30 mouse cellular contexts compared by ENCODE assay signal in genomic region chr3:105061496-105061895, GRCm38 (mm10). TPM values are rescaled to one million over a fixed set of nuclear protein-coding genes. Genes with fewer than 3 reads are reported as not detected.
DNase-seq lines count a peak whose midpoint lies in the region; ATAC-seq lines count a peak whose summit lies in the region.
"Had no signal": no experiment of that assay in that cellular context is flagged by ENCODE, and none has a peak within 500 bp of the region (broad histone marks: within the 10 kb centered on the region; RNA-seq: fewer than 3 reads in every experiment).

No protein-coding gene starts in this region.

- 61% methylated on average over 3 of the region's 3 CpGs for WGBS in limb, embryonic 13.5 days

- H3K27ac ChIP-seq in limb, embryonic 13.5 days = peak overlapping the region; percentile 44; the same call in 1 of the 2 replicates
- H3K27ac ChIP-seq: embryonic facial prominence, embryonic 13.5 days; forebrain, embryonic 12.5 days; hindbrain, embryonic 12.5 days had no signal

- ATAC-seq in limb, embryonic 13.5 days (ENCODE audit: low FRiP score, low read depth) = no peak
- ATAC-seq: CD4-positive, CD25-positive, alpha-beta regulatory T cell, adult 4 months; forebrain, embryonic 16.5 days; hindbrain, embryonic 16.5 days; inflammation-experienced regulatory T-cells, adult 6 months had no signal

- no peaks in the 10 kb centered on the region for H3K36me3 ChIP-seq in limb, embryonic 13.5 days
- H3K36me3 ChIP-seq: embryonic facial prominence, embryonic 13.5 days; forebrain, embryonic 12.5 days; G1E; heart, embryonic 12.5 days; hindbrain, embryonic 12.5 days had no signal

- peaks cover 31% of the 10 kb centered on the region for H3K4me1 ChIP-seq in limb, embryonic 13.5 days

- no peaks in the 10 kb centered on the region for H3K9me3 ChIP-seq in limb, embryonic 13.5 days
- H3K9me3 ChIP-seq: embryonic facial prominence, embryonic 13.5 days; forebrain, embryonic 12.5 days; G1E; heart, embryonic 12.5 days; hindbrain, embryonic 12.5 days had no signal

- 0 out of 2 replicates have a peak overlapping the region, but pooled peaks have one; percentile 9 for H3K4me2 ChIP-seq in limb, embryonic 13.5 days (replicated peaks)
- H3K4me2 ChIP-seq: embryonic facial prominence, embryonic 13.5 days; forebrain, embryonic 12.5 days; heart, embryonic 12.5 days; hindbrain, embryonic 12.5 days had no signal

- intact Hi-C loops in heart, postnatal 14 days (cut with DNase I) = loop anchor here (5.0 kb wide), 1 partner anchor 289 kb away; no protein-coding TSS in a partner anchor

- peak; percentile 91 for DNase-seq in heart, adult 11 months
- no peak for DNase-seq in heart, postnatal 14 days
- peak; percentile 58 for DNase-seq in fibroblast of lung, adult 2 months (ENCODE audit: low read depth)
- no peak for DNase-seq in left cerebral cortex, adult 18-20 months (ENCODE audit: low spot score in 2 of 2)
- DNase-seq in layer of hippocampus, adult 8-10 months (ENCODE audit: low spot score in 2 of 2) = no peak
- DNase-seq in gastrocnemius, postnatal 4 days (ENCODE audit: low spot score in 2 of 2) = no peak
- DNase-seq: adrenal gland, adult 8-10 months; adrenal gland, postnatal 36 days; B cell, adult 2 months; cerebellum, adult 11 months; cerebellum, adult 8-10 months; cerebellum, postnatal 14 days; gastrocnemius, postnatal 10 days; heart, postnatal 36 days had no signal

- H3K9ac ChIP-seq in limb, embryonic 13.5 days = no peak overlapping the region
- H3K9ac ChIP-seq: embryonic facial prominence, embryonic 13.5 days; forebrain, embryonic 12.5 days; heart, embryonic 12.5 days; hindbrain, embryonic 12.5 days had no signal

- H3K4me3 ChIP-seq in limb, embryonic 13.5 days = no peak overlapping the region
- H3K4me3 ChIP-seq: embryonic facial prominence, embryonic 13.5 days; erythroblast, embryonic 14.5 days; forebrain, embryonic 12.5 days; heart, embryonic 12.5 days; hindbrain, embryonic 12.5 days had no signal

- H3K27me3 ChIP-seq in limb, embryonic 13.5 days = no peaks in the 10 kb centered on the region
- H3K27me3 ChIP-seq: embryonic facial prominence, embryonic 13.5 days; heart, embryonic 12.5 days had no signal

RNA-seq across cellular contexts. Expression of gene 4930564D02Rik, which starts 5.1 kb away (rescaled TPM):
- not detected for total RNA-seq in heart, postnatal 14 days (2021)
- polyA plus RNA-seq in limb, embryonic 13.5 days (2015; fragmentation: Nextera tagmentation; extraction: Ambion mirVana) = not detected in 2 replicates
- not detected for total RNA-seq in left cerebral cortex, adult 18-20 months (2021)
- not detected for total RNA-seq in layer of hippocampus, adult 8-10 months (2022)
- total RNA-seq in gastrocnemius, postnatal 4 days (2021) = not detected
- total RNA-seq: adrenal gland, adult 8-10 months; adrenal gland, postnatal 36 days; common myeloid progenitor, adult 5-6 weeks; G1E; gastrocnemius, postnatal 10 days; heart, adult 8-10 months; heart, postnatal 36 days had no signal
- polyA plus RNA-seq: CD4-positive, CD25-positive, alpha-beta regulatory T cell, adult 4 months; embryonic facial prominence, embryonic 13.5 days; erythroblast, embryonic 14.5 days; forebrain, embryonic 12.5 days; forebrain, embryonic 16.5 days; frontal cortex, adult 2 months; G1E; gonadal fat pad, adult 2 months; heart, embryonic 12.5 days; heart, embryonic 16.5 days; hindbrain, embryonic 12.5 days; hindbrain, embryonic 16.5 days; inflammation-experienced regulatory T-cells, adult 6 months had no signal

RNA-seq across cellular contexts. Expression of gene Cttnbp2nl, which starts 8.6 kb away (rescaled TPM):
- 10 to 100 TPM; 30.2 to 31.3 TPM for total RNA-seq in heart, postnatal 14 days (2021)
- polyA plus RNA-seq in limb, embryonic 13.5 days (2015; fragmentation: Nextera tagmentation; extraction: Ambion mirVana) = 34.5 and 35.1 TPM in 2 replicates
- total RNA-seq in left cerebral cortex, adult 18-20 months (2021) = 10 to 100 TPM; 26.0 to 31.0 TPM
- 10 to 100 TPM; 24.7 to 42.3 (median 34.1) TPM for total RNA-seq in layer of hippocampus, adult 8-10 months (2022)
- 10 to 100 TPM; 19.5 to 21.1 TPM for total RNA-seq in gastrocnemius, postnatal 4 days (2021)

Comparison
In these comparisons a context has a peak if more than half of its experiments do, and no peak if none do; other contexts are left out.
1. DNase-seq: peak in heart, adult 11 months (single experiment) and fibroblast of lung, adult 2 months (single experiment); none in heart, postnatal 14 days (0 of 2), left cerebral cortex, adult 18-20 months (0 of 2), layer of hippocampus, adult 8-10 months (0 of 2) and gastrocnemius, postnatal 4 days (0 of 2).